Mouse (Mus musculus): ENCODE data around the gene Padi4.

DNA sequence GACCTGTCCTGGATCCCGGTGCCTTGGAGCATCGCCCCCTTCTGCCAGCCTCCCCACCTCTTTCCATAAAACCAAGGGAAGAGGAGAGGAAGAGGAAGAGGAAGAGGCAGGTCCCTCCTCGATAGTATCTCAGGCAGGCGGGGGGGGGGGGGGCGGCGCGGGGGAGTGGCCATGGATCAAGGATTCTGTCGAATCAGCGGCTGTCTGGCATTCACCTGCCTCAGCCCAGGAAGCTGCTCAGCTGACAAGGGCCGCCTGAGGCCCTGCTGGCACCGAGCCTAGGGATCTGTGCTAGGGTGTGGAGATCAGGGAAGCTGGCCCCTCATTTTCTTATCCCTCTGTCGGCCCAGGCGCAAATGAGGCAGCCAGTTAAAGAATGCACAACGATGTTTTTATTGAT, 38.6 kb upstream of the Padi4 start:
- TF ChIP-seq CTCF (IDR thresholded peaks at IDR 0.05; ENCODE audit: control insufficient read depth, insufficient read depth, insufficient replicate concordance, low read depth, low read length) = no peak
- TF ChIP-seq POLR2A (IDR thresholded peaks at IDR 0.05; ENCODE audit: control insufficient read depth, low read depth, low read length) = no peak

Measured in testis, adult 2 months (tissue).